Mouse (Mus musculus) G1E (cell line): ENCODE measurements at regions not wholly inside any gene's neighbourhood (a gene's known extent, or its start where the extent isn't known, plus 50 kb on each side); places are given as distances from the start of the nearest gene placed in this dataset.

Experiments
- CTCF ChIP-seq: IDR thresholded peaks from 2 replicates; pipeline ENCODE4 v1.5.1; 2012; ENCODE audit warnings: low read depth, low read length, inconsistent platforms, mixed read lengths
- GATA1 ChIP-seq: IDR thresholded peaks from 2 replicates; pipeline ENCODE4 v1.6.1; 2012; ENCODE audit warnings: borderline replicate concordance, low read length, inconsistent platforms, mixed read lengths
- POLR2AphosphoS5 ChIP-seq: IDR thresholded peaks from 2 replicates; pipeline ENCODE4 v1.6.1; 2012; ENCODE audit warnings: low read depth, low read length, inconsistent platforms; ENCODE audit not compliant: insufficient replicate concordance
- TAL1 ChIP-seq: conservative IDR thresholded peaks from 2 replicates; pipeline ENCODE4 v1.6.1; 2012; ENCODE audit warnings: low read depth, low read length, inconsistent platforms, mixed read lengths

DNA sequence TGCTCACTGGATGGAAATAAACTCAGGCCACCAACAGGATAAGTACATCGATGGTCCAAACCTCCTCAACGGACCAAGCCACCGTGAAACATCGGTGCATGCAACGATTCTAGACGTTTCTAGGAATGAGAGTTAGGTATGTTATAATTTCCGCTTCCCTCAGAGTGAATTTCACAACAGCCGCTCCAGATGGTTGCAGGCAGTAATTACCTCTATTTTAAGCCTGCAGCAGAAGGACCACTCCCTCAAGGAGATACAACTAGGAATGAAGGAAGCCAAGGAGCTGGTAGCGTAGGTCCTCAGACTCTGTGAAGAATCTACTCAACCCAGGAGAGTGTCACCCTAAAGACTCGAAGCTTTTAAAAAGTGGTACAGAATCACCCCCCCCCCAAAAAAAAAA lies 109.5 kb upstream of the Hes1 start:
- TF ChIP-seq GATA1 = no peak
- TF ChIP-seq CTCF = no peak
- TF ChIP-seq TAL1 = no peak
- TF ChIP-seq POLR2AphosphoS5 = no peak
